Mouse (Mus musculus) mouse embryonic stem cell (cell line): ENCODE results near the gene Tacc2.
"Not testable (repeated sequence)": the region's sequence is repeated elsewhere in the genome, so short reads cannot be mapped to it uniquely, and the experiment has no call there.

ENCODE experiments used
- in situ Hi-C, 2 experiments: fragments of 300-500 bp; cut with MboI; formaldehyde crosslinking; loops; 1 replicate in 1 of 2; 3 replicates in 1 of 2; pipeline ENCODE4 v1.14.3; 2019 to 2020; ENCODE audit warnings: low sequenced_read_pairs in 2 of 2, low pct_unique_long_range_greater_than_20kb in 1 of 2, mixed read lengths in 1 of 2; ENCODE audit not compliant: unreplicated experiment in 1 of 2

Tacc2 gene

DNA sequence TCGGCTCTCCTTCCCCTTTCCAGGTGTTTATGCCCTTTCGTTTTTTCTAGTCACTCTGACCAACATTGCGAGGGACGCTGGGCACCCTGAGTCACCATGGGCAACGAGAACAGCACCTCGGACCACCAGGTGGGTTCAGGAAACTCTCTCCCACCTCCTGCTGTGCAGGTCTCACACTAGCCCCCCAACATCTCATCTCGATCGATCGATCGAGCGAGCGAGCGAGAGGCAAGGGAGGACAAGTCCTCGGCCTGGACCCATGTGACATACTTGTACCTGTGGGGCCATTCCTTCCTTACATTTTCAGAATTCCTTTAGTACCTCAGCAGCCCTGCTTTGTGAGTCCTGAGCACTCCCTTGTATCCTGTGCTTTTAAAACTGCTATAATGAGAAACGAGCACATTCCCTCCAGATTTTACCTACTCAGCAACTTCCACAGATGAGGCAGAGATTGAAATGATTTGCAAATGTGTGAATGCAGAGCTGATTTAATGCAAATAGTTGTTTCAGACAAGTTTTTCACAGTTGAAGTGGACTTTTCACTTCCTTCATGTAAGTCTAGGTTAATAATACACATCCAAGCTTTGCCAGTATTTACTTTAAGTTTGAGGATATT is at the start of gene Tacc2:
Gene Tacc2 (plus strand): TSS at position 51 of the 616 bp plus-strand sequence.
- in situ Hi-C loops = no loop called here

DNA sequence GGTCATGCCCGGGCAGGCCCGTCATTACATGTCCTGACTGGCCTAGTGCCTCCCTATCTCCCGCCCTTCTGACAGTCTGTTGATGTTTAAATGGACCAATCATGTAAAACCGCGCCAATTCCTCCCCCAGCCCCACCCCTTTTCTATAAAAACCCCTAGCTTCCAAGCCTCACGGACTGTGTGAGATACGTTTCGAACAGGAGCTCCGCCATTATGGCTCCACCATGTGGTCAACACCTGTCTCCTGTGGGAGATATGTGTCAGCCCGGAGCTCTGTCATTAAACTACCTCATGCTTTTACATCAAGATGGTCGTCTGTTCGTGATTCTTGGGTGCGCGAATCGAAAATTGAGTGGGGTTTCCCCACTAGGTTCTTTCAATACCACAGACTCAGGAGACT is 46.1 kb upstream of the Tacc2 start:
- in situ Hi-C loops = not testable (repeated sequence)

DNA sequence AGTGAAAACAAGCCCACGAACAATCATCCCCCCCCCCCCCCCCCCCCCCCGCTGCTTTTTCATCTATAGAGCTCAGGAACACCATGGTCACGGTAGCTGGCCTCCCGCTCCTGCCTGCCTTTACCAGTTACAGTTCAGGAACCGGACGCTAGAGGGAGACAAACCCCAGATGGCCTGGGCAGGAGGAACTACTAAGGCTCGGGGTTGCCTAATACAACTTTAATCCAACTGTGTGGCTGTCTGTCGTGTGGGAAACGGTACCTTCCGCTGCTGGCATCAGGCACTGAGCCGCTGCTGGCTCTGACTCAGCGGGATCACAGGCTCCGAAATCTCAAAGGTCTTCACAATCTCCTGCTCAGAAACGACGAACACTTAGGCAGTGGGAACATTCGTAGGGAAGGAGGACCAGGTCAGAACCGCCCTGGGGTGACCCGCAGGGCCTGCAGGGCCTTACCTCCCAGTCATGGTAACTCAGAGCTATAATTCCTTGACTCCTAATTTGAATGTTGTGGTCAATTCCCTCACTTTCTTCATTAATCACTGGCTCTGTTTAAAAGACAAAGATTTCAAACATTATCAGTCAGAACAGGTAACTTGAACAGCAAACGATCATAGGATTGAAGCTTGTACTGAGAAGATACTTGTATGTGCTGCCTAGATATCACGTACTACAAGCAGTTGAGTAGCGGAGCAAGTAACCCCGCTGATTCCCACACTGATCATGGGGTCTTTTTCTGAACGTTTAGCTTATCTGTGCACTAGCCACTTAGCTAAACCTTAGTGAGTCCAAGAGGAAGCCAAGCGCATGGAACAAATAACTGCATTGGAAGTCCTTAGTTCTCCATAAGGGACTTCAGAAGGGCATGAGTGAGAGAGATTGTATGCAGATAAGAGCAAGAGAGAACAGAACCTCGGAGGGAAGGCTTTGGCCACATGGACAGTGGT is 43.6 kb upstream of the Tacc2 start:
- in situ Hi-C loops = no loop called here

DNA sequence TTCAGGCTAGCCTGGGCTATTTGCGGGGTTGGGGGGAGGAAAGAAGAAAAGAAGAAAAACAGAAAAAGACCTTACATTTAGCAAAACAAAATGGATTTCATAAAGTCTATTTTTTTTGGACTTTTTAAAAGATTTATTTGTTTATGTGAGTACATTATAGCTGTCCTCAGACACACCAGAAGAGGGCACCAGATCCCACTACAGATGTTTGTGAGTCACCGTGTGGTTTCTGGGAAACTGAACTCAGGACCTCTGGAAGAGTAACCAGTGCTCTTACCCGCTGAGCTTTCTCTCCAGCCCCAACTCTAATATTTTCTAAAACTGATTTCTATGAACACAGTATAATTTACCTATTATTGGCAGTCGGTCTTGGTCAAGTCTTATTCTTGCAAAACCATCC is 42.1 kb upstream of the Tacc2 start:
- in situ Hi-C loops = no loop called here

DNA sequence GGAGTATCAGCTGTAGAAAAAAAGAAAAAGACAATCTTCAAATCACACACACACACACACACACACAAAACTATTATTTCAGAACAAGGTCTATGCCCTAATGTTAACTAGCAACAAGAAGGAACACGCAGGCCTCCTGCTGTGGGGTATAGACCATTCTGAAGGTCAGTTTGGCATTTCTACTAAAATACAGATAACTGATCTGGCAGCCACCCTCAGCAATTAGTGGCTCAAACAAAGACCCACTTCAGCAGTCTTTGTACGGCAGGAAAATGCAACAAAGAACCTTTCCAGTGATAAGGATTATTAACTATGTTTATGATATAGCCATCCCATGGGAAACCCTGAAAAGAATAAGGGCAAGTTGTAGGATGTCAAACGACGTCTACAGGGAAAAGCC is 40.2 kb upstream of the Tacc2 start:
- in situ Hi-C loops = no loop called here

DNA sequence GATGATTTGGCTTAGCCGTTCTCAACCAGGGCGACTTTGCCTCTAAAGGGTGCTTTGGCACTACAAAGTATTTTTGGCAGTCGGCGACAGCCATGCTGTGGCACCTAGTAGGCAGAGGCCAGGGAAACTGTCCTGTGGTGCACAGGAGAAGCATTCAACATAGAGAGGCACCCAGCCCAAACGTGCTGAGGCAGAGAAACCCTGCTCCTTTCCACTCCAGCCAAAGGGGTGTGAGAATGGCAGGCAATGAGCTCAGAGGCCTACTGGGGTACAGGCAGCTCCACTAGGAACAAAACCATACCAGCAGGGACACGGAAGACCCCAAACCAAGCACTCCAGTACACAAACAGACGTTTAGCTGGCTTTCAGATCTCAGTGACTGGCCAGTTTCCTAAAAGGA is 37.1 kb upstream of the Tacc2 start:
- in situ Hi-C loops = no loop called here

DNA sequence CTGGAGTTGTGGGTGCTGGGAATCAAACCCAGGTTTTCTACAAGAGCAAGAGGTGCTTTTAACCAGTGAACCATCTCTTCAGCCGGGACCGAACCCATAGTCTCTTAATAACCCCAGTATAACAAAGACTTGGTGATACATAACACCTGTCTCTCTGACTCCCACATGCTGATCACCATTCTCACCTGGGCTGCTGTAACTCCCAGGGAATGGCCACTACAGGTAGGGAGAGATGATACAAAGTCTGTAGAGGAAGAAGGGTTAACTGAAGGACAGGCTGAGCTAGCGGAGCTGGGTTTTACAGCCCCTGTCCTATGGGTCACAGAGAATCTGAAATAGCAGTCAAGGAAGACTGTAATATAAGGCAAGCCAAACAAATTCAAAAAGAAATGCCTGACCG is 34.1 kb upstream of the Tacc2 start:
- in situ Hi-C loops = no loop called here

DNA sequence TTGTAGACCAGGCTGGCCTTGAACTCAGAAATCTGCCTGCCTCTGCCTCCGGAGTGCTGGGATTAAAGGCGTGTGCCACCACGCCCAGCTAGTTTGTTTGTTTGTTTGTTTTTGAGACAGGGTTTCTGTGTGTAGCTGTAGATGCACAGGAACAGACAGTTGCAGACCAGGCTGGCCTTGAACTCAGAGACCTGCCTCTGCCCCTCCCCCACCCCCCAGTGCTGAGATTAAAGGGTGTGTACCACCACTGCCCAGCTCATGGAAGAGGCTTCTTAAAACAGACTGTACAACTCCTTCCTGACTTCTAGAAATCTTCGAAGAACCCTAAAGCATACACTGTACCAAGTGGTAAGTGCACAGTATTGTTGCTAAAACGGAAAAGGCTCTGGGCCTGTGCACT is 31.8 kb upstream of the Tacc2 start:
- in situ Hi-C loops = no loop called here

DNA sequence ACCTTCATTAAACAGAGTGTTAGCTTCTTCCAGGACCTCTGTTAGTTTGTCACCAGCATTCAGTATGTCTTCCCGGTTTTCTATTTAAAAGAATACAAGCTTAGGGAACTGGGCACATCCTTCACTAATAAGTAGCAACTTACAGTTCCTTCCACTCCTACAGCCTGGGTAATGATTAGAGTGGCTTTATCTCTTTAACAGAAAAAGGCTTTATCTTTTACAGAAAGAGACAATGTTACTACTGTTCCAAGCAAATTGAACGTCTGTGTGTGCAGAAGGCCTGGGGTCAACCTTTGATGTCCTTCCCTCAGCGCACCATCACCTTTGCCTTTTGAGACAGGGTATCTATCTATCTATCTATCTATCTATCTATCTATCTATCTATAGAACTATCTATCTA is 31.3 kb upstream of the Tacc2 start:
- in situ Hi-C loops = no loop called here

DNA sequence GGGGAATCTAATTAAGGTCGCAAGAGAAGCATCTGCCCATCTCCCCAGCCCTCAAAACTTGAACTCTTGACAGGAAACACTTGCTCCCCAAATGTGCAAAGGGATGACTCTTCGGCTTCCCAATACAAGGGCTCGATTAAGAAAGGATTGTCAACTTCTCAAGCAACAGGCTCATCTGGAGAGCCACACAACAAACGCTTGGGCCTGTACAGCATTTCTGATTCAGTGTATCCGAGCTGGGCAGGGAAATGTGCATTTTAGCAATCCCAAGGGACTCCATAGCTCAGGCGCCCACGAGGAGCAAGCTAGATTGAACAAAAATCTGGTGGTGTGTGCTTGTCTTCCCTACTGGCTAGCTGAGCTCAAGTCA is 30.8 kb upstream of the Tacc2 start:
- in situ Hi-C loops = no loop called here

DNA sequence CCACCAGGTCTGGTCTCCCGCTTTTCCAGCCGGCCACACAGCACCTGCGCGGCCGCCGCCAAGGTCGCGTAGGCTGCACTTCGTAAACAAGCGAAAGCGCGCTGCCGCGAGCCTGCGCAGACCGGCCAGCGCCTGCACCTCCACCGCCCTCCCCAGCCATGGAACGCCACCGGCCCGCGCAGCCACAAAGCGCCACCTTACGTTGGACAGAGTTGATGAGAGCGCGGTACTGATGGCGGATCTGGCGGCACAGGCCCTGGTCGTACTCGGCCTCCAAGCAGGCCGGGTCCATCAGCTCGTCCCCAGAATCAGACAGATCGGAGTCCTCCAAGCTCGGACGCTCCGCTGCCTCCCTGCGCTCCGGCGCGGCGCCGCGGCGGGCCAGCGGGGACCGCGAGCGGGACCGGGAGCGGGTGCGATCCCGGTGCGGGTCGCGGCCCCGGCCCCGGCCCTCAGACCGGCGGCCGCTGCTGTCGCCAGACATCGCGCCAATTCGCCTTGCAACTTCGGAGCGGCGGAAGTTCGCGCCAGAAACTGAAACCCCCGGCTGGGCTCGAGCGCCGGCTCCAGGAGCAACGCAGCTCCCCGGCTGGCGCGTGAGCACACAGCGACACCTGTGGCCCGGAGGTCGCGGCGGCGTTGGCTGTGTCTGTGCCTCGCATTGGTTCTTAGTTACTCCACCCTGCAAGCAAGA is 30.3 kb upstream of the Tacc2 start:
- in situ Hi-C loops = no loop called here

DNA sequence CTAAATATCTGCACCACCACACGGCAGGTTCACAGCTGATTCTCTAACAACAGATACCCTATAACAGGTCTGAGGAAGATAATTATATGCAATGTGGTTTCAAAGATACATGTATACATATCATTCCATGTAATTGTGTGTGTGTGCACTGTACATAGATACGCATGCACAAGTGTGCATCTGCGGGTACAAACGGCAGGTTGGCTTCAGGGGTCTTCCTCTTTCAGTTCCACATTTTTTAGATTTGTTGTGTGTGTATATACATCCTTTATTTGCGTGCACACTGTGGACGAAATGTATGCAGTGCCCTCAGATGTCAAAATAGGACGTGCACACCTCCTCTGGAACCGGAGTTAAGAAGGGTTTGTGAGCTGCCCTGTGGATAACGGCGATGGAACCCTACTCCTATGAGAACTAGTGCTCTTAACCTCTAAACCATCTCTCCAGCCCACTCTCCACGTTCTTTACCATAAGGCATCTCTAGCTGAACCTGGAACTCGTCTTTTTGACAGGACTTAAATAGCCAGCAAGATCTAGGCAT is 29.5 kb upstream of the Tacc2 start:
- in situ Hi-C loops = no loop called here

DNA sequence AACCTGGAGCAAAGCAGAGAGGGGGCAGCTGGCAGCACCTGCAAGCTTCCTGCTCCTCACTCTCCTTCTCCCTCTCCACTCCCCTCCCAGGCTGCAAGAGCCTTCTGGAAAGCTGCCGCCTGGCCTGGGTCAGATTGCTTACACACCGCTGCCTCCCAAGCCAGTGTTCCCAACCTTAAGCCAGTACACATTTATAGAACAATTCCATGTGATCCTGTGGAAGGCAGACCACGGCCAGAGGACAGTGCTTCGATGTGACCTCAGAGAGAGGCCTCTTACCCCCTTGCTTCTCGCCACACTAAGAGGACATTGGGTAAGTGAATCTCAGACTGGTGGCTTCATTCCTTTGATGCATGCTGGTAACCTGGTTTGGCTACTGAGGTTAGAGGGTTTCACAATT is 24.5 kb upstream of the Tacc2 start:
- in situ Hi-C loops = no loop called here

DNA sequence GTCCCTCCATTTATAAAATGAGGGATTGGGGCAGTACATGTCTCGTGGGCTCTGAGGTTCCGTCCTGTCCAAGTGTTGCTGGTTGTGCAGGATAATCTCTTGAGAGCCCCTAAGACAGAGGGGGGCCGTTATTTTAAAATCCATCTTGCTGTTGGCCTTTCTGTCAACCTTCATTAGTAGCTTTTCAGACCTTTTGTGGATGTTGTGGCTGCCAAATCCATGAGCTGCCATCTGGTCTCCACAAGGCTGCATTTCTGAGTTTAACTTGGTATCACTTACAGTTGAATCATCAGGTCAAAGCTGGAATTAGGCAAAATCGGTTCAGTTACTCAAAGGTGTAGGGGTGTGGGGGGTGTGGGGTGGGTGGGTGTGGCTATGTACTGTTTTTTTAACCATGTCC is 23.9 kb upstream of the Tacc2 start:
- in situ Hi-C loops = no loop called here

DNA sequence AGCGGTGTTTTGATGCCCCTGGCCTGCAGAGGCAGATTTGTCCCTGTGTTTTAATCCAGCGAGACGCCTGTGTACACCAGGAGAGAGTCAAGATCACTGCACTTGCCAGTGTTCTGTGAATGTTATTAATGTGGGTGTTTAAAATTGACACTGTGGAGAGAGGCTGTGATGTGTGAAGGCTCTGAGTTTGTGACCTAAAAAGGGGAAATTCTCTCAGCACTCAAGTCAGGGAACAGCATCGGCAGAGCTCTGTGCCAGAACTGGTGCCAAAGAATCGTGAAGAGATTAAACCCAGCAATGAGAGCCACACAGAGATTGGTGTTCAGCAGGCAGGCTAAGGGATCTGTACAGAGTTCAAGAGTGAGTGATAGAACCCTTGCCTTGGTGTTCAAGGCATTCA is 21.6 kb upstream of the Tacc2 start:
- in situ Hi-C loops = no loop called here

DNA sequence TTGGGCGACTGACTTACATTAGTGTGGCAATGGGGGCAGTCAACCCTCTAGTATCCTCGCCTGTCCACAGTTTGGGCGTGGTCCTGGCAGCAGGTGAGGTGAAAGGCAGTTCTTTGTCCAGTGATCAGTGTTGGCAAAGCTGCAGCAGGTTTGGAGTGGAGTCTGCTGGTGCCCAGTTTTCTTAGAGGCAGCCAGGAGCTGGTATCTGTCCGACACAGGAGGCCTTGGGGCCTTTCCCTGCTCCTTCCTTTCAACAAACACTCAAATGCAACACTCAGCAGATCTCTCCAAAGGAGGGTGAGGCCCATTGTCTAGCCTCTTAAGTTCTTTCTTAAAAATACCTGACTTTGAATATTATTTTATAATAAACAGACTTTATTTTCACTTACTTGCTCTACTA is 18.6 kb upstream of the Tacc2 start:
- in situ Hi-C loops = no loop called here

DNA sequence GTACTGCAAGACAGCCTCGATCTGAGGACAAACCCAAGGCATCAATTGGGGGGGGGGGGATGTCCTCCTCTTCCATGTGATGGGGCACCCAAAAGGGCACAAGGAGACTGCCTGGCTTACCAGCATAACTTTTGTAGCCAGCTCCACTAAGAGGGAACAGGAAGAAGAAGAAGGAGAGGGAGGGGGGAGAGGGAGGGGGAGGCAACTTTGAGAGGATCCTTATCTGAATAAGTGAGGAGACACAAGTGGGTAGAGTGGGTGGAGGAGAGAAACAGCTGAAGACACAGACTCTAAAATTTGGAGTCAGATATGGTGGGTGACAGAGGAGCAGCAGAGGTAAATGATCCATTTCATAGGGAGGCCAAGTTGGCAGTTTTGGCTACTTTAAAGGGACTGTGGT is 16.3 kb upstream of the Tacc2 start:
- in situ Hi-C loops = no loop called here

DNA sequence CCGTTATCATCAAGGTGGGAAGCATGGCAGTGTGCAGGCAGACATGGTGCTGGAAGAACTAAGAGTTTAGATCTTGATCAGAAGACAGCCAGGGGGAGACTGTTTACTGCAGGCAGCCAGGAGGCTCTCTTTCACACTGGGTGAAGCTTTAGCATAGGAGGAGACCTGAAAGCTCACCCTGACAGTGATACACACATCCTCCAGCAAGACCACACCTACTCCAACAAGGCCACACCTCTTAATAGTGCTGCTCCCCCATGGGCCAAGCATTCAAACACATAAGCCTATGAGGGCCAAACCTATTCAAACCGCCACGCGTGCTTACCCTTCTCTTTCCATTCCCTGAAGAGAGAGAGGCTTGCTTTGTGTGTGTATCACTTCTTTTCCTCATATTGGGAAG is 14.0 kb upstream of the Tacc2 start:
- in situ Hi-C loops = no loop called here

DNA sequence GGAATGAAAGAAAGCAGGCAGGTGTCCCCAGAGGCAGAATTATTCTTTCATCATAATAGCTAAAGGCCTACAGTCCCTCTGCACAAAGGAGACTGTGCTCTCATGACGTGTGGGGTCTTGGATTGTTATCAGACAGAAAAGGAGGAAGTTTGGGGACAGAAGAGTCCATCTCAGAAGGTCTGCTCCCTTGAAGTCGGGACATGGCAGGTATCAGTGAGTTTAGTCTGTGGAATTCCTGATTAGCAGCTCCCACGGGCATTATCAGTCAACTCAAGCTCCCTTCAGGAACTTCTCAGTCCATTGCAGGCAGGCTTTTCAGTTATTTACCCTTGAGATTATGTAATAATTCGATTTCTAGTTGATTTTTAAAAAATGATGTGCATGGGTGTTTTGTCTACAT is 13.4 kb upstream of the Tacc2 start:
- in situ Hi-C loops = no loop called here
